Mouse (Mus musculus) intestine, embryonic 15.5 days (tissue): Measurements from ENCODE around the gene Lmna. TPM values are rescaled to one million over a fixed set of nuclear protein-coding genes. Genes with fewer than 3 reads are reported as not detected.

Experiments
- ATAC-seq: fragments of 200-750 bp; cut with Nextera tagmentation; 2 replicates; pipeline ENCODE4 v1.8.0; 2017; ENCODE audit warnings: moderate TSS enrichment, moderate library complexity
- H3K27ac ChIP-seq: fragments of 300-500 bp; sonication (generic); 2 replicates; pipeline ENCODE4 v1.5.1; 2015; ENCODE audit warnings: mild to moderate bottlenecking, inconsistent platforms
- H3K27me3 ChIP-seq: fragments of 300-500 bp; sonication (generic); replicated peaks from 2 replicates; pipeline ENCODE4 v1.6.1; 2015; ENCODE audit warnings: inconsistent platforms
- H3K36me3 ChIP-seq: fragments of 300-500 bp; sonication (generic); 2 replicates; pipeline ENCODE4 v1.6.1; 2015; ENCODE audit warnings: inconsistent platforms
- H3K4me1 ChIP-seq: fragments of 300-500 bp; sonication (generic); replicated peaks from 2 replicates; pipeline ENCODE4 v1.6.1; 2015; ENCODE audit warnings: inconsistent platforms
- H3K4me2 ChIP-seq: fragments of 300-500 bp; sonication (generic); replicated peaks from 2 replicates; pipeline ENCODE4 v1.6.1; 2015; ENCODE audit warnings: mild to moderate bottlenecking, inconsistent platforms
- H3K4me3 ChIP-seq: fragments of 300-500 bp; sonication (generic); replicated peaks from 2 replicates; pipeline ENCODE4 v1.5.1; 2015; ENCODE audit warnings: inconsistent platforms
- H3K9ac ChIP-seq: fragments of 300-500 bp; sonication (generic); 2 replicates; pipeline ENCODE4 v1.6.1; 2015; ENCODE audit warnings: inconsistent platforms
- H3K9me3 ChIP-seq: fragments of 300-500 bp; sonication (generic); 2 replicates; pipeline ENCODE4 v1.6.1; 2016; ENCODE audit warnings: inconsistent platforms
- WGBS: fragments of 180-500 bp; shearing (Covaris S2); methylation state at CpG from one replicate; pipeline ENCODE4 v1.1.7; 2015; 5-methylcytosine and 5-hydroxymethylcytosine counted together
- polyA plus RNA-seq: library from polyadenylated mRNA; unstranded; fragments of >200 nt; fragmentation: Nextera tagmentation; extraction: Ambion mirVana; gene quantifications from 2 replicates; pipeline ENCODE4 v1.2.1, GENCODE M21; 2015

Lmna gene
- polyA plus RNA-seq, 1 experiment from 2014 or later, result 120 TPM

DNA sequence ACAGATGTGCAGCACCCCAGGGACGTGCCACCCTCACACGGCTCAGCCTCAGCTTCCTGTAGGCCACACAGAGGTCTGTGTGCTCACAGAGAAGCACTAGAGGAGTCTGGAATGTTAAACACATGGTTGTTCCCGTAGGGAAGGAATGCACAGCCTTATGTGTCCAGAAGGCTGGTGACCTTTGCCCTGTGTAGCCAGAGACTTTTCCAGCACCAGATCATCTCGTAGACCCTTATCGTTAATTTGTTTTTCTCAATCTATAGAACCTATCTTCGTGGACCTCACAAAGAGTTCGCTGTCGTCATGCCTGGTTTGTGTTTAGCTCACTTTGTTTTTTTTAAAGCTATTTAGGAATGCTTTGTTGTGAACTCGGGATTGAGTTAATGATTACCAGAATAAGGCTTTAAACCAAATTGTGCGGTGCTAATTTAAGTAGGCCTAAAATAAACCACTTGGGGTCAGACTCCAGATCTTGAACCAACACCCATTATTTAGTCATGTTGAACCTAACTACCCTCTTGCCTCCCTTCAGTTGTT is 38.7 kb downstream of the Lmna start:
- peak; percentile 81 for ATAC-seq
- Histone ChIP-seq H3K27me3 (no peaks in the 10 kb centered on the region), H3K9ac (no peak overlapping the region), H3K36me3 (no peaks in the 10 kb centered on the region), H3K4me1 (peaks cover 5% of the 10 kb centered on the region; the same call in 1 of the 2 replicates), H3K4me3 (no peak overlapping the region), H3K9me3 (no peaks in the 10 kb centered on the region), H3K4me2 (no peak overlapping the region), H3K27ac (no peak overlapping the region)
- WGBS, result 26% methylated on average over 10 of the region's 10 CpGs

DNA sequence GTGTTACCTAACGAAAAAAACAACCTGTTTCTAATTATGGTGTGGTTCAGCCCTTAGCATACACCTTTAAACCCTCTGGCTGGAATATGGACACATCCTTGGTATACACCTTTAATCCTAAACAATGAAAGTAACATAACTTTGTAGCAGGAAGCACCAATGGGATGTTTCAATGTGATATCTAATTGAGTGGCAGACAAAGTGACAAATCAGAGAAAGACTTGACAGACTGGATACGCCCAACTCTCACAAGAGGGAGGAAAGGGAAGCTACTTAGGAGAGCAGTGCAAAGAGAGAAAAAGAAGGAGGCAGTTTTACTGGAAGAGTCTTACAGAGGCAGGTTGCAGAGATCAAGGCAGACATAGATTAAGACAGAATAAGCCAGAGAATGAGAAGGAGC is 40.3 kb downstream of the Lmna start:
- Histone ChIP-seq H3K36me3 (no peaks in the 10 kb centered on the region), H3K4me1 (peaks cover 5% of the 10 kb centered on the region; the same call in 1 of the 2 replicates), H3K4me3 (no peak overlapping the region), H3K27me3 (no peaks in the 10 kb centered on the region), H3K27ac (no peak overlapping the region), H3K9me3 (no peaks in the 10 kb centered on the region), H3K4me2 (no peak overlapping the region), H3K9ac (no peak overlapping the region)
- ATAC-seq, result no peak
- WGBS, result 84% methylated on average over 2 of the region's 2 CpGs

DNA sequence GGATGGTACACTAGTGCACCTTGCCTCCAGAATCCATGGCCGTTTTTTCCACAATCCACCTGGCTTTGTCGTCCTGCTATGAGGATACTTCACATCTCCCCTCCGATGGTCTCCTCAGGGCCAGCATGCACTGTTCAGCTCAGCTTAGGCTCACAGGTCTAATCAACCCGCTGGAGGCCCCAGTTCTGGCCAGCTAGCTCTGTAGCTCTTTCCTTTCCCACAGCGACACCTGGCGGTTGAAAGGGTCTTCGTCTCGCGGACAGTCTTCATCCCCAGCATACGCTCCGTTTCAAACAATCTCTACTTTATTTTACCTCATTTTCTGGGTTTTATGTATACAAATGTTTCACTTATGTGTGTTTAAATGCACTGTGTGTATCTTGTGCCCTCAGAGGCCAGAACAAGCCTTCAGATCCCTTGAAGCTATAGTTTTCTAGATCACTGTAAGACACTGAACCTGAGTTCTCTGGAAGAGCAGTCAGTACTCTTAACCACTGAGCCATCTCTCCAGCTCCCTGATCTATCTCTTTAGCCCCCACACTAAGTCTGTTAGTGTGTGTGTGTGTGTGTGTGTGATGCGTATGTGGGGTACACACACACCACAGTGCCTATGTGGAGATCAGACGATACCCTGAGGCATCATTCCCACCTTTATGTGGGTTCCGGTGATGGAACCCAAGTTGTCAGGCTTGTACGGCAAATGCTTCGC is 42.5 kb downstream of the Lmna start:
- no peak overlapping the region for H3K4me2 ChIP-seq
- no peaks in the 10 kb centered on the region for H3K27me3 ChIP-seq
- 27% methylated on average over 16 of the region's 16 CpGs for WGBS
- peaks cover 5% of the 10 kb centered on the region; the same call in 1 of the 2 replicates for H3K4me1 ChIP-seq
- H3K36me3 ChIP-seq, result no peaks in the 10 kb centered on the region
- no peak overlapping the region for H3K27ac ChIP-seq
- no peaks in the 10 kb centered on the region for H3K9me3 ChIP-seq
- H3K4me3 ChIP-seq, result no peak overlapping the region
- H3K9ac ChIP-seq, result no peak overlapping the region
- ATAC-seq, result peak; percentile 76

DNA sequence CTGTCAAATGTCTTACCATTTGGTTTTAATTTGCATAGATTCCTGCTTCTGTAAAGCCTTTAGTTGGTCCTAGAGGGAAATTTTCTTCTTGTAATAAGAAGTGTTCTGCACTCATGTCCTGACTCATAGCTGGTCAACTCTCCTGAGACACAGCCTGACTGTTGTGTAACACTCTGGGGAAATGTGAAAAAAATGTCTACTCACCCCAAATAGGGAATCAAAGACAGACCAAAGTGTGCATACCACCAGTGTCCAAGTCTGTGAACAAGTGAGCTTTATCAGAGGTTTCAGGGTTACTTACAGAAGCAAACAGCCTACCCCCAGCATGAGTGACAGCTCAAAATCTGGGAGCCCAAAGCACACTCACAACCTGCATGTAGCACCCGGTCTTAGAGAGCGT is 44.6 kb downstream of the Lmna start:
- ATAC-seq, result no peak
- no peak overlapping the region for H3K27ac ChIP-seq
- H3K27me3 ChIP-seq, result no peaks in the 10 kb centered on the region
- WGBS, result 65% methylated on average over 2 of the region's 2 CpGs
- no peak overlapping the region for H3K9ac ChIP-seq
- H3K4me1 ChIP-seq, result 0 out of 2 replicates have a peak, but pooled peaks cover 2% of the 10 kb centered on the region
- H3K36me3 ChIP-seq, result no peaks in the 10 kb centered on the region
- no peaks in the 10 kb centered on the region for H3K9me3 ChIP-seq
- H3K4me2 ChIP-seq, result no peak overlapping the region
- H3K4me3 ChIP-seq, result no peak overlapping the region

DNA sequence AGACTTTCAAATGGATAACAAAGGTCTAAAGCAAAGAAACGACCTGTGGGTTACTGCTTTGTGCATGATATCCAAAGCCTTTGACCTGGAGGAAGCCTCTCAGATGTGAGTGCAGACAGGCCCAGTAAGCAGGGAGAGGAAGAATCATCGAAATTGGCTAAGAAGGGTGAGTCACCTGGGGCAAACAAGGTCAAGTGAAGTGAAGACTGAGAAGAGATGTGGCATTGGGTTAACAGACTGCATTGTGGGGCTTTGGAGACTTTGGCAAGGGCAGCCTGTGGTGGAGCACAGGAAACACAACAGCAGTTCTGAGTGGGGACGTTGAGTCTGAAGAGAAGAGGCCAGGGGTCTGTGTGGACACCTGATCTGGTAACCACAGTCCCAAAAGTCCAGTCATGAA is 45.3 kb downstream of the Lmna start:
- no peak overlapping the region for H3K4me3 ChIP-seq
- no peak overlapping the region for H3K4me2 ChIP-seq
- no peak overlapping the region for H3K27ac ChIP-seq
- no peaks in the 10 kb centered on the region for H3K9me3 ChIP-seq
- H3K36me3 ChIP-seq, result no peaks in the 10 kb centered on the region
- ATAC-seq, result no peak
- no peak overlapping the region for H3K9ac ChIP-seq
- H3K27me3 ChIP-seq, result no peaks in the 10 kb centered on the region
- 0 out of 2 replicates have a peak, but pooled peaks cover 2% of the 10 kb centered on the region for H3K4me1 ChIP-seq
- 44% methylated on average over 3 of the region's 3 CpGs for WGBS

DNA sequence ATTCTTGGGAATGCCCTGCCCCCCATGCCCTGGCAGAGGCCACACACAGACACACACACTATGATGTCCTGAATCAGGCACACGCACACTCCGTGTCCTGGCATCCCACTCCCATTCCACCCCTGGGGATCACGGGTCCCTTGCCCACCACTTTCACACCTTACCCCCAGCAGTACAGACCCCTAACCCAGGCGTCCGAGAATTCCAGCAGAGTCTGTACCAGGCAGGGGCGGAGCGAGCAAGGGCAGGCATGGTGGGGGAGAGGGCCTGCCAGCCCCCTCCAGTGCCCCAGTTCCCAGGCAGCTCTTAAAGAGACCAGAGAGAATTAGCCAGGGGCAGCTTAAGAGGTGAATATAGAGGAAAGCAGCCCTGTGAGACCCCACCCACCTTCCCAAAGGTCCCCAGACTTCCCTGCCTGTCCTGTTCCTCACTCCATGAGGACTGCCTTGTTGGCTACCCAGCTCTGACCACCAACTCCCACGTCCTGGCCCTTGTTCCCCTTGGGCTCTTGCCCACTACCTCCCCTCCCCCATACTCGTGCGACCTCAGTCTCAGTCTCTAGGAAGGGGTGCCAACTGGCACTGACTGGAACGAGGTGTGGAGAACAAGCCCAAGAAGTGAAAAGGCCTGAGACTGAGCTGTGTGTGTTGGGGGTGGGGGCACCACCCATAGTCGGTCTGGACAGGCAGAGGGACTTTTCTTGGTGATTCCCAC is 48.6 kb downstream of the Lmna start, which contains the start of gene Sema4a:
Gene Sema4a (minus strand): TSS at position 200 of the 714 bp plus-strand sequence.
- H3K4me1 ChIP-seq, result peaks cover 20% of the 10 kb centered on the region; the same call in 1 of the 2 replicates
- WGBS, result 50% methylated on average over 12 of the region's 12 CpGs

DNA sequence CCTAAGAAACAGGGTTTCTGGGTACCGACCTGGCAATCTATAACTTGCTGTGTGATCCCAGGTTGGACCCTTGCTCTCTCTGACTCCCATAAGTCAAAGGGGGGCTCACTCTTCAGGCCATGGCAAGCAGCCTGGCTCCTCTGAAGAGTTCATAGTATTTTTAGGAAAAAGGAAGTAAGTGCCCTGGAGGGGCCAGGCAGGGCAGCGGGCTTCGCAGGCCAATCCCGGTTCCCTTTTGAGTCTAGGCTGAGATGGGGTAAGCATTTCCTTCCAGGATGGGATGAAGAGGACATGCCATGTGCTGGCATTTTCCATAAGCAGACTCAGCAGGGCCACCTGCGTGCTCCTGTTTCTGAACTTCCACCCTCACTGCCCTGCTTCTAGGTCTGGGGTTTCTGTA is 49.7 kb downstream of the Lmna start:
- 77% methylated on average over 5 of the region's 5 CpGs for WGBS

More for the DNA sequence above, 48.6 kb downstream of the Lmna start, which contains the start of gene Sema4a:
- Histone ChIP-seq H3K9me3 (no peaks in the 10 kb centered on the region), H3K4me2 (no peak within 1 kb of the TSS), H3K36me3 (no peaks in the 10 kb centered on the region), H3K27me3 (0 out of 2 replicates have a peak, but pooled peaks cover 4% of the 10 kb centered on the region), H3K9ac (no peak within 1 kb of the TSS), H3K4me3 (no peak within 1 kb of the TSS), H3K27ac (no peak within 1 kb of the TSS)
- no peak for ATAC-seq

DNA sequence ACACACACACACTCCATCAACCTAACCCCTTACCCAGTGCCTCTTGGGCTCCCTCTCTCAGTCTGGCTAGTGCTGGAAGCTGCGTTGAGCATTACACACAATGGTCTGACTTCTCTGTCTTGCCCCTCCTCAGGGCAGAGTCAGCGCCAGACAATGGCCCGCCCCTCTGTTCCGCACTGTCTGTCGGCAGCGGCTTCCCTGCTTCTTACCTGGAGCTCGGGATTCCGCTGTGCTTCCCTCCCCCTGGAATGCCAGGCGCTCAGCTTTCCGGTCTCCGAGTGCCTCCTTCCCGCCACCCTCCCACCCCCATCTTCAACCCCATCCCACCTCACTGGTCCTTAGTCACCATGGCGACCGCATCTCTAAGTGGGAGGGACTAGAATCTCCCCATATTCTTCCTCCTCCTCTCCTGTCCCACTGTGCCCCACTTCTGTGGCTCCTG is 51.0 kb downstream of the Lmna start:
- no peak overlapping the region for H3K9ac ChIP-seq
- 3% methylated on average over 14 of the region's 14 CpGs for WGBS
- no peak overlapping the region for H3K27ac ChIP-seq
- ATAC-seq, result no peak
- H3K27me3 ChIP-seq, result 0 out of 2 replicates have a peak, but pooled peaks cover 4% of the 10 kb centered on the region
- H3K4me2 ChIP-seq, result peak overlapping the region; percentile 35
- H3K9me3 ChIP-seq, result no peaks in the 10 kb centered on the region
- no peak overlapping the region for H3K4me3 ChIP-seq
- H3K36me3 ChIP-seq, result no peaks in the 10 kb centered on the region
- peaks cover 30% of the 10 kb centered on the region; the same call in 1 of the 2 replicates for H3K4me1 ChIP-seq

More for the DNA sequence above, 49.7 kb downstream of the Lmna start:
- peaks cover 26% of the 10 kb centered on the region; the same call in 1 of the 2 replicates for H3K4me1 ChIP-seq
- no peak for ATAC-seq
- no peak overlapping the region for H3K9ac ChIP-seq
- H3K27me3 ChIP-seq, result 0 out of 2 replicates have a peak, but pooled peaks cover 4% of the 10 kb centered on the region
- H3K4me3 ChIP-seq, result no peak overlapping the region
- no peaks in the 10 kb centered on the region for H3K36me3 ChIP-seq
- H3K27ac ChIP-seq, result no peak overlapping the region
- no peaks in the 10 kb centered on the region for H3K9me3 ChIP-seq
- no peak overlapping the region for H3K4me2 ChIP-seq

DNA sequence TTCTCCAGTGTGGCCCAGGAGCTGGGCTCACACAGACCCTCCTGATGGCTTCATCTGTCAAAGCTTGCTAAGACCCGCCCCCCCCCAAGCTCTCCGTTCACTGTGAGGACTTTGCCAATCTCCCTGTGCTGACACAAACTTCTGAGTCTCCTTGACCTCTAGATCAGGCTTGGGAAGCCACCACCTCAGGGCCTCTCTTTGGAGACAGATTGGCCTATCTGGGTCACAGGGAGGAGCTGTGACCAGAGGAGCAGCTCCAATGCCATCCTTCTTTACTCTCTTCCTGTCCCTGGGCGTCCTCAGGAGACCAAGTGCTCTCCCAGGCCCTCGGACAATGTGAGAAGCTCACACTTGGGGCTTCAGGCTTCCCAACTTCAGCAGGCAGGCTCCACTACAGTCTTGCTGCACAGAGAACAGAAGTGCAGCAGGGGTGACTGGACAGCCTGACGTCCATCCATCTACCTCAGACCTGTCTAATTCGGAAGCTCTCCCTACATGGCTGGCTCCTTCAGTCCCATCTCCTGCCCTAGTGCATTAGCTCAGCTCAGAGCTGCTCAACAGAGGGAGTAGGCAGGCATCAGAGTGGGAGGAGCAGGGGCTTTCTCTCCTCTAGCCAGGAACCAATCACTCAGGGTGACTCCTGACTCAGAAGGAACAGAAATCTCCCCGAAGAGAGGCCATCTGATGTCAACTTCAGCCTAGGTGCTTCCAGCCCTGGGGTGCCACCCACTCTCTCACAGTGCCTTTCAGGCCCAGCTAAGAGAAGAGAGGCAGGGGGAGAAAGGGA is 52.8 kb downstream of the Lmna start:
- Histone ChIP-seq H3K4me3 (no peak overlapping the region), H3K36me3 (no peaks in the 10 kb centered on the region), H3K27ac (peak overlapping the region; percentile 54), H3K4me1 (peaks cover 33% of the 10 kb centered on the region; the same call in 1 of the 2 replicates), H3K9me3 (no peaks in the 10 kb centered on the region), H3K27me3 (0 out of 2 replicates have a peak, but pooled peaks cover 4% of the 10 kb centered on the region), H3K4me2 (peak overlapping the region; percentile 49; the same call in 1 of the 2 replicates), H3K9ac (no peak overlapping the region)
- 66% methylated on average over 7 of the region's 7 CpGs for WGBS
- peak; percentile 3; the same call in 1 of the 2 replicates for ATAC-seq

DNA sequence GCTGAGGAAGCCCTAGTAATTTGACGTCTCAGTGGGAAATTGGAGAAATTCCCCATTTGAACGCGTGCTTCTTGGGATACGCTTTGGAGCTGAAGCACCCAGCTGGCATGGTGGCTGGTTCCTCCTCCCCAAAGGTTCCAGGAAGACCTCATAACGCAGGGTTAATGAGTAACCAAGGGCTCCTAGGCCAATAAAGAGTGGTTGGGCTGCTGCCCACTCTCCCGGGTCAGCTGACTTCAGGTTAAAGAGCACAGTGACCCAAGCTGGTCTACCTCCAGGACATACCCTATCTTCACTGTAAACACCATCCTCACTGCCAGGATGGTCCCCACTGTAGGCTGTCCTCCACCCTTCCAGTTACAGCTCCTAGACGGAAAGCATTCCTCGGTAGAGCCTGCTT is 53.4 kb downstream of the Lmna start:
- H3K9ac ChIP-seq, result no peak overlapping the region
- H3K4me3 ChIP-seq, result no peak overlapping the region
- peaks cover 33% of the 10 kb centered on the region; the same call in 1 of the 2 replicates for H3K4me1 ChIP-seq
- 0 out of 2 replicates have a peak, but pooled peaks cover 4% of the 10 kb centered on the region for H3K27me3 ChIP-seq
- peak; percentile 55 for ATAC-seq
- peak overlapping the region; percentile 49 for H3K4me2 ChIP-seq
- peak overlapping the region; percentile 93 for H3K27ac ChIP-seq
- WGBS, result 66% methylated on average over 8 of the region's 8 CpGs
- no peaks in the 10 kb centered on the region for H3K36me3 ChIP-seq
- H3K9me3 ChIP-seq, result no peaks in the 10 kb centered on the region

DNA sequence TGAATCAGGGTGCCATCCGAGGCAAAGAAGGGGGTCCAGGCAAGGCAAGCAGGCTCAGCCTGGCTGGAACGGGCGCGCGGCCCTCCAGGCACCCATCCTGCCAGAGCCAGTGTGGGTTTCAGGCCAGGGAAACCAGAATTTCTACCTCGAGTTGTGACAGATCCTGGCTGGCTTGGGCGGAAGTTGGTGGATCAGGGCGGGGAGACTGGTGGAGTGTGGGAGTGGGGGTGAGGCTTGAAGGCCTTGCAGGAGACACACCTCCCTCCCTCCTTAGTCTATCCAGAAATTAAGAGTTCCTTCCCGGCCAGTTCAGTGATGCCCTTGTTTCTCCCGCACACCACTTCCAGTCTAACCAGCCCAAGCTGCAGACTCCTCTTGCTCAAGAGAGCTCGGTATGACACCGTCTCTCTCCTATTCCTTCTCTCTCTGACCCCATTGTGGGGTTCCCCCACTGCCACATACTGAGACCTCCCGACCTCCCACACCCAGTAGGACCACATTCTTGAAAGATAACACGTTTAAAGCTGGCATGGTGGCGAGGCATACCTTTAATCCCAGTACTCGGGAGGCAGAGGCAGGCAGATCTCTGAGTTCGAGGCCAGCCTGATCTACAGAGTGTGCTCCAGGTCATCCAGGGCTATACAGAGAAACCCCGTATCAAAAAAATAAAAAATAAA is 54.0 kb downstream of the Lmna start:
- Histone ChIP-seq H3K27me3 (0 out of 2 replicates have a peak, but pooled peaks cover 4% of the 10 kb centered on the region), H3K9ac (peak overlapping the region; percentile 42), H3K4me2 (peak overlapping the region; percentile 49), H3K36me3 (no peaks in the 10 kb centered on the region), H3K4me3 (peak overlapping the region; percentile 21), H3K4me1 (peaks cover 36% of the 10 kb centered on the region), H3K9me3 (no peaks in the 10 kb centered on the region), H3K27ac (peak overlapping the region; percentile 93)
- ATAC-seq, result peak; percentile 48
- 64% methylated on average over 18 of the region's 18 CpGs for WGBS
